Mouse (Mus musculus) olfactory bulb, adult 2 months (tissue): ENCODE results near the gene Spata5. TPM values are rescaled to one million over a fixed set of nuclear protein-coding genes. Genes with fewer than 3 reads are reported as not detected.

Experiments used
- H3K27ac ChIP-seq: fragments of 200-500 bp; 2 replicates; pipeline ENCODE4 v1.5.1; 2012; ENCODE audit warnings: low read depth, low read length; ENCODE audit not compliant: insufficient read depth
- H3K4me1 ChIP-seq: fragments of 200-500 bp; 2 replicates; pipeline ENCODE4 v1.6.1; 2012; ENCODE audit warnings: low read length; ENCODE audit not compliant: control insufficient read depth, insufficient read depth
- H3K4me3 ChIP-seq: fragments of 200-500 bp; 2 replicates; pipeline ENCODE4 v1.5.1; 2012; ENCODE audit warnings: mild to moderate bottlenecking, low read depth, low read length, moderate library complexity; ENCODE audit not compliant: insufficient read depth
- CTCF ChIP-seq: fragments of 200-500 bp; IDR thresholded peaks from 2 replicates; pipeline ENCODE4 v1.5.1; 2012; ENCODE audit warnings: low read depth, mild to moderate bottlenecking, low read length, moderate library complexity; ENCODE audit not compliant: insufficient read depth
- POLR2A ChIP-seq: fragments of 200-500 bp; IDR thresholded peaks from 2 replicates; pipeline ENCODE4 v1.6.1; 2012; ENCODE audit warnings: mild to moderate bottlenecking, low read depth, low read length, moderate library complexity; ENCODE audit not compliant: insufficient read depth
- WGBS: fragments of 180-500 bp; shearing (Covaris S2); methylation state at CpG from one replicate; pipeline ENCODE4 v1.1.7; 2018; 5-methylcytosine and 5-hydroxymethylcytosine counted together
- polyA plus RNA-seq: library from polyadenylated mRNA; stranded (reverse); fragments of >200 nt; gene quantifications from 2 replicates; pipeline ENCODE4 v1.2.4, GENCODE M21; 2012; ENCODE audit warnings: low replicate concordance; ENCODE audit not compliant: missing spikeins, insufficient read depth, insufficient read length

Spata5 gene
- polyA plus RNA-seq, 1 experiment = not detected

DNA sequence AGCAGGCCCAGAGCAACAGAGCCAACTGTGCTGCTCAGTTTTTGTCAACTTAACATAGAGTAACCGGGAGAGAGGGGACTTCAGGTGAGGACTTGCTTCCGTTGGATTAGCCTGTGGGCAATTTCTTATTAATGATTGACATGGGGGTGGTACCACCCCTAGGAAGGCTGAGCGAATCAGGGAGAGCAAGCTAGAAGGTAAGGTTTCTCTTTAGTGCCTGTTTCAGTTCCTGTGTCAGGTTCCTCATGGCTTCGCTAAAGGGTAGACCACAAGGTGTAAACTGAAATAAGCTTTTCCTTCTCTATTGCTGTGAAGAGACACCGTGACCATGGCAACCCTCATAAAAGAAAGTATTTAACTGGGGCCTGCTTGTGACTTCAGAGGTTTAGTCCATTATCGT is 32.4 kb upstream of the Spata5 start:
- TF ChIP-seq POLR2A (no peak), CTCF (no peak)
- WGBS = 94% methylated on average over 6 of the region's 6 CpGs
- Histone ChIP-seq H3K4me3 (no peak overlapping the region), H3K4me1 (no peaks in the 10 kb centered on the region), H3K27ac (no peak overlapping the region)

DNA sequence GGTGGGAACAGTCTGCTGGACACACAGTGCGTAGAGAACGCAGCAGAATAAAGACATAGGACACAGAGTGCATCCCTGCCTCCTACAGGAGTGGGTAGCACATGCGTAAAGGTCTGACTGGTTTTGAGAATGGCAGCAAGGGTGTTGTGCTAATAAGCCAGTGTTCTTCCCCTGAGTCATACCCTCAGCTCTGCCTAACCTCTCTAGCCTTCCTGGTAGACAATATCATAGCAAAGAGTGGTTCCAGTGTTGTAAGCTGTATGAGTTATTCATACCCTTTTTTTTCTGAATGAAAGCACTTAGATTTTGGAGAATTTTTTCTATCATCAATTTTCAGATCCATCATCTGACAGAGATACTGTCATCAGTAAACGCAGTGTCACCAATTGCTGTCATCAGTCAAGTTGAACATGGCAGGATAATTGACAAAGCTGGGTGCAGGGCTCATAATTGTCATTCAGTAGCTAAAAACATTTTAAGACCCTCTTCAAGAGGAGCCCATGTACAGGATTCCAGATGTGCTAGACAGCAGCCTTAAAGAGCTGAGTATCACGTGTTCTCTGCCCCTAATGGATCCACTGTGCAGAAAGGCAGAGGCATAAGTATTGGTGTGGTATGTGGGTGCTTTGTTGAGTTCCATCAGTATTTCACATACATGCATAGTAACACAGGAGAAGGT is 22.6 kb upstream of the Spata5 start:
- Histone ChIP-seq H3K4me1 (0 out of 2 replicates have a peak, but pooled peaks cover under 1% of the 10 kb centered on the region), H3K27ac (no peak overlapping the region), H3K4me3 (no peak overlapping the region)
- 86% methylated on average over 5 of the region's 5 CpGs for WGBS
- TF ChIP-seq CTCF (no peak), POLR2A (no peak)

DNA sequence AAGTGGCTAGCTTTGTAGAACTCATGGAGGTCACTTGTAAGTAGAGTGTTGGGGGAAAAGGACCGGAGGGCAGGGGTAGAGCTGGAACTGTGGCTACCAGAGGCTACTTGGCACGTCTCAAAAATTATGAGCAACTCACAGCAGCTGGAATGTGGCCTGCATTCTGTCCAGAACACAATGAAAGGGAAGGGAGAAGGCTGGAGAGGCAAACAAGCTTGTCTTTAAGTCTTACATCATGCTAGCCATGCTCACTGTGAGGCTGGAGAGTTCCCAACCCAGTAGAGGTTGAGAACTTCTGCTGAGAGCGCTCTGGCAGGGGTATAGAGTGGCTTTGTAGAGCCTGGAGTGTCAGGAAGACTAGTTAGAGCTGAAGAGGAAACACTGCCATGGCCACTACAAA is 22.1 kb upstream of the Spata5 start:
- TF ChIP-seq CTCF (no peak), POLR2A (no peak)
- WGBS = 84% methylated on average over 3 of the region's 3 CpGs
- Histone ChIP-seq H3K4me3 (no peak overlapping the region), H3K4me1 (0 out of 2 replicates have a peak, but pooled peaks cover 3% of the 10 kb centered on the region), H3K27ac (no peak overlapping the region)

DNA sequence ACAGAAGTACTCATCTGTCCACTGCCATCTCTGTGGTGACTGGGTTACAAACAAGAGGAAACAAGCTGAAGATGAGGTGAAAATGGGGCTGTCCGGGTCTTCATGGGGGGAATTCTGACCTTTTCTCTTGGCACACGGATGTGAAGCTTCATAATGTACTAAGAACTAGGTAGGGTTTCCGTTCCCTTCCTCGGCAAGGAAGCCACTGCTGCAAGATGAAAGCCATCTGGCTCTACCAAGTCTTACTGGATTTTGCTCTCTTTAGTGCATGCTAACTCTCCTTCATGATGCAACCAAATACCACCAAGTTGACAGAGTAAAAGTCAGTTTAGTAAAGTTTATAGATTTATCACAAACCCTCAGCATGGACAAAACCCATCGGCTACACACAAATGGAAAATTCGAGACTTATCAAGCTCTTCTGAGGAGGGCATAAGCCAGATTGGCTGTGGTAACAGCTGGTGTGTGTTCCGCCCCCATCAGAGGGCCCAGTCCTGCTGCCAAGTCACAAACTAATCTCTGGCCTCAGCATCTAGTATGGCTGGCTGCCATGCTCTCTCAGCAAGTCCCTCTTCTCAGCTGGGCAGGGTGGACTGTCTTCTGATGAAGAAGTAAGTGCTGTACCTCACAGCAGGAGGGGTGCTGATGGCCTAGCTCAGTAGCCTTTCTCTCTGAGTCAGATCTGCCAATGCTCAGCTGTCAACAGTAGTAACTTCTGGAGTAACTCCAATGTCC is 20.9 kb upstream of the Spata5 start:
- no peak overlapping the region for H3K27ac ChIP-seq

DNA sequence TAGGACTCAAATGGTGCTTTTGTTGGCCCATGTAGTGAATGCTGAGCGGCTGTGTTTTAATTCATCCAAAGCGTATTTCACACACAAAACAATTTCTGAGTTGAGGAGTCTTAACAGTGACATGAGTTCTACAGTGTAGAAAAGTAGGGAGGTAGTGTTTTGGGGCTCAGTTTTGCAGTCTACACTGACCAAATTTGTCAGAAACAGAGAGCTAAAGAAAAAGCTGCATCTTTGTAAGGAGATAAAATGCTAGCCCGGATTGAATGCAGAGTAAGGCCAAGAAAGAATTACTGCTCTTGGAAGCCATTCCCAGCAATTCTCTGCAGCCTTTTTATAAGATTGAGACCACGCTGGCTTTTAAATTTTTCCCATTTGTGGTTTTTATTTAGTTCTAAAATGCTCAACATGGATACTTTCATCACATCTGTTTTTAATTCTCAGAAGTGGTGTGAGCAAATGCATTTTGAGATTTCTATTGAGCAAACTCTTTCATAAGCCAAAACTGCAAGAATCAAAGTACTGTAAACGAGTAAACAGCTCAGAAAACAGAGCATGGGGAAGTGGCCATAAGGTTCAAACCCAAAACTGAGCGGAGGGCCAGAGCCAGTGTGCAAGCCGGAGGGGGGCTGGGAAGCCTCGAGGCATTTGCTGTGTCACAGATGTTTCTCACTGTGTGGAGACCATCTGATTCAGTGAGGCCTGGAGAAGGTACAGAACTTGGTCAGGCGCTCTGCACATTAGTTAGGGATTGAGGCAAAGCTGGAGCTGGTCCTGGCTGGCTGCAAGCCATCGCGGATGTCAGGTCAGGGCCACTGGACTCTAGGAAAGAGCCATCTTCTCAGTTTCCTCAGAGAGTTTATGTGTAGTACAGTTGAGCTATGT is 17.7 kb upstream of the Spata5 start:
- Histone ChIP-seq H3K4me3 (no peak overlapping the region), H3K27ac (no peak overlapping the region), H3K4me1 (0 out of 2 replicates have a peak, but pooled peaks cover 3% of the 10 kb centered on the region)
- 59% methylated on average over 11 of the region's 11 CpGs for WGBS
- no peak for TF ChIP-seq CTCF
- no peak for TF ChIP-seq POLR2A

More for the DNA sequence above, 20.9 kb upstream of the Spata5 start:
- TF ChIP-seq CTCF = no peak
- TF ChIP-seq POLR2A = no peak
- 75% methylated on average over 7 of the region's 7 CpGs for WGBS
- Histone ChIP-seq H3K4me3 (no peak overlapping the region), H3K4me1 (0 out of 2 replicates have a peak, but pooled peaks cover 3% of the 10 kb centered on the region)

DNA sequence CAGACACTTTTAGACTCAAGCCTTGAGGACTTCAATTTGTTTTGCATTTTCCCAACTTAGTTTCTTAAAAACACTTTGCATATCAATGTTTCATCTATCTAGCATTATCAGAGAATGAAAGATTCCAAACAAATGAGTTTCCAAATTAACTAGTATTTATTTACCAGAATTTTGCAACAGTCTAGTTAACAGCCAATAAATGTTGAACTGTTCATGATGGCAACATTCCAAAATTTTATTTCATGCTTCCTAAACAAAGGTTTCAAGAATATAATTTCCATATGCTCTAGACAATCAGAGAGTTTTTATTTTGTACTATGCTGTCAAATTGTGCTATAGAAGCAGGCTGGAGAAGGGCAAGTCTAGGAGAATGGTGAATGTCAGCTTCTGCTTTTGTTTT is 12.1 kb upstream of the Spata5 start:
- Histone ChIP-seq H3K4me3 (no peak overlapping the region), H3K4me1 (no peaks in the 10 kb centered on the region), H3K27ac (no peak overlapping the region)
- TF ChIP-seq CTCF = no peak
- TF ChIP-seq POLR2A = no peak

DNA sequence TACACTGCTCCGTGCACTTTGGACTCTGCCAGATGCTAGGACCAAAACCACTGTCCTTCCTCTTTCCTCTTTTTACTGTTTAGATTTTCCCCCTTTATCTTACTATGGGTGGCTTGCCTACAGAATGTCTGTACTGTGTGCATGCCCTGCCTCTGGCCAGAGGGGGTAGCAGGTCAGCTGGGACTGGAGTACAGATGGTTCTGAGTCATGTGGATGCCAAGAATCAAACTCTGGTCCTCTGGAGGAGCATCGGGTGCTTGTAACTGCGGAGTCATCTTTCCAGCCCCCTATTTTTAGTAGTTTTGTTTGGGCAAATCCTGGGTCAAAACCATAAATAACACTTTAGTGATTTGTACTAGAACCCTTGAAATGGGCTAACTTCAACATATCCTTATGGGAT is 6.2 kb upstream of the Spata5 start:
- no peaks in the 10 kb centered on the region for H3K4me1 ChIP-seq
- TF ChIP-seq CTCF = no peak
- no peak for TF ChIP-seq POLR2A
- H3K4me3 ChIP-seq = no peak overlapping the region
- 91% methylated on average over 3 of the region's 3 CpGs for WGBS
- H3K27ac ChIP-seq = no peak overlapping the region

DNA sequence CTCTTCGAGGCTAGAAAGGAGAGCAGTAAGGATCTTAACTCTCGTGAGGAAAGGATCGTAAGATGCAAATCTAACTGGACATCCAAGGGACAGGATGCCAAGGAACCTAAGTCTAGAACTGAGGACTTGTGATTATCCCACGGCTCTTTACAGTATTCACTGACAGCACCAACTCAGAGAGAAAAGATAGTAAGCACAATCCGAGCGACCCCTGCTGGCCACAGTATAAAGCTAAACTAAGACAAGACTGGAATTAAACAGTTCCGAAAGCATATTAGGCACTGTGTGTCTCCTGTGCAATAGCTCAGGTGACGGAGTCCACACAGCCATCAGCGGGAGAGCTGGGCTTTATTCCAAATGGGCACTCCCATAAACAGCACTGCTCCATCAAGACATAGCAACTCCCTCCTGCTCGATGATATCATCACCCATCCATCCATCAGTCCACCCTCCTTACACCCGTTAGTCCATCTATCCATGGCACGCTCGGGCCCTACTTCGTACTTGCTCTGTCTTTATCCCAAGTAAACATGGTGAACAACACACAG is 5.2 kb upstream of the Spata5 start:
- Histone ChIP-seq H3K4me1 (no peaks in the 10 kb centered on the region), H3K27ac (no peak overlapping the region), H3K4me3 (no peak overlapping the region)
- 49% methylated on average over 14 of the region's 14 CpGs for WGBS
- TF ChIP-seq CTCF (no peak), POLR2A (no peak)
